Mouse (Mus musculus) adrenal gland, postnatal 10 days (tissue): ENCODE measurements at regions not wholly inside any gene's neighbourhood (a gene's known extent, or its start where the extent isn't known, plus 50 kb on each side); places are given as distances from the start of the nearest gene placed in this dataset.
A peak's percentile ranks its signal among the peaks of the same experiment; 100 is the strongest.

Source experiments
- DNase-seq: peaks from one replicate; pipeline ENCODE4 v3.0.0; 2021; ENCODE audit warnings: mixed read lengths

GRCm38 (mm10) chr10:117447206-117447605 lies 67.4 kb upstream of the Cpsf6 start:
- no peak for DNase-seq

- DNase-seq: no peak
Observed at GRCm38 (mm10) chr10:117446776-117447175, 67.0 kb upstream of the Cpsf6 start.

- no peak for DNase-seq
Observed at GRCm38 (mm10) chr10:117445801-117446490, 66.1 kb upstream of the Cpsf6 start.

GRCm38 (mm10) chr10:117445181-117445790 lies 65.5 kb upstream of the Cpsf6 start:
- DNase-seq: no peak

- no peak for DNase-seq
Observed at GRCm38 (mm10) chr10:117444761-117445160, 64.9 kb upstream of the Cpsf6 start.

- DNase-seq: no peak
Observed at GRCm38 (mm10) chr10:117443426-117444350, 63.9 kb upstream of the Cpsf6 start.

GRCm38 (mm10) chr10:117441979-117442803 lies 62.4 kb upstream of the Cpsf6 start:
- no peak for DNase-seq

GRCm38 (mm10) chr10:117441121-117441978 lies 61.5 kb upstream of the Cpsf6 start:
- DNase-seq: no peak

- DNase-seq: no peak
Observed at GRCm38 (mm10) chr10:117440225-117440976, 60.6 kb upstream of the Cpsf6 start.

- DNase-seq: no peak
Observed at GRCm38 (mm10) chr10:117439206-117440110, 59.6 kb upstream of the Cpsf6 start.

GRCm38 (mm10) chr10:117438614-117439193 lies 58.9 kb upstream of the Cpsf6 start:
- no peak for DNase-seq

GRCm38 (mm10) chr10:117437970-117438369 lies 58.2 kb upstream of the Cpsf6 start:
- DNase-seq: no peak

- DNase-seq: peak; percentile 60
Observed at GRCm38 (mm10) chr10:117436875-117437715, 57.3 kb upstream of the Cpsf6 start.

- DNase-seq: no peak
Observed at GRCm38 (mm10) chr10:117436308-117436874, 56.6 kb upstream of the Cpsf6 start.

- no peak for DNase-seq
Observed at GRCm38 (mm10) chr10:117435734-117436121, 55.9 kb upstream of the Cpsf6 start.

GRCm38 (mm10) chr10:117434871-117435733 lies 55.3 kb upstream of the Cpsf6 start:
- DNase-seq: peak; percentile 94
